Mouse (Mus musculus): Measurements from ENCODE around the gene Tril. TPM values are rescaled to one million over a fixed set of nuclear protein-coding genes. Genes with fewer than 3 reads are reported as not detected.

Gene Tril
- total RNA-seq, 1 experiment, result 2.4 TPM

- in situ Hi-C loops (cut with MboI; ENCODE audit: low sequenced_read_pairs in 2 of 2, unreplicated experiment in 2 of 2), result no loop called here
- Histone ChIP-seq H3K9me3 (ENCODE audit: control insufficient read depth, insufficient read depth, low read depth, low read length) (no peaks in the 10 kb centered on the region), H3K27ac (ENCODE audit: insufficient read depth, low read depth, low read length, poor library complexity, severe bottlenecking) (no peak overlapping the region), H3K9ac (ENCODE audit: insufficient read depth, low read depth, low read length, poor library complexity, severe bottlenecking) (no peak overlapping the region), H3K36me3 (ENCODE audit: control insufficient read depth, insufficient read depth, low read length, poor library complexity, severe bottlenecking) (no peaks in the 10 kb centered on the region), H3K4me3 (ENCODE audit: insufficient read depth in 1 of 2, low read depth in 1 of 2, low read length in 2 of 2, poor library complexity in 1 of 2, severe bottlenecking in 1 of 2) (no peak overlapping the region), H3K4me1 (ENCODE audit: control insufficient read depth in 2 of 2, insufficient read depth in 2 of 2, low read length in 2 of 2, poor library complexity in 1 of 2) (no peaks in the 10 kb centered on the region)
- TF ChIP-seq CHD2 (IDR thresholded peaks at IDR 0.05; ENCODE audit: low read depth, low read length) (no peak), ZC3H11A (IDR thresholded peaks at IDR 0.05; ENCODE audit: borderline replicate concordance, low read depth, low read length) (no peak), HCFC1 (IDR thresholded peaks at IDR 0.05; ENCODE audit: borderline replicate concordance, insufficient read depth, low read length) (no peak), ZNF384 (IDR thresholded peaks at IDR 0.05; ENCODE audit: low read depth, low read length) (no peak), MAFK (IDR thresholded peaks at IDR 0.05; ENCODE audit: insufficient read depth, low read depth, low read length) (no peak)
- DNase-seq (ENCODE audit: low read depth, low spot score), result no peak
Observed at GRCm38 (mm10) chr6:53825213-53825612, 4.6 kb upstream of the Tril start.

GRCm38 (mm10) chr6:53821041-53821501 is 441 bp upstream of the Tril start:
- Histone ChIP-seq H3K36me3 (ENCODE audit: control insufficient read depth, insufficient read depth, low read length, poor library complexity, severe bottlenecking) (no peaks in the 10 kb centered on the region), H3K9me3 (ENCODE audit: control insufficient read depth, insufficient read depth, low read depth, low read length) (no peaks in the 10 kb centered on the region), H3K4me3 (ENCODE audit: insufficient read depth in 1 of 2, low read depth in 1 of 2, low read length in 2 of 2, poor library complexity in 1 of 2, severe bottlenecking in 1 of 2) (peak overlapping the region; percentile 40 to 59), H3K27ac (ENCODE audit: insufficient read depth, low read depth, low read length, poor library complexity, severe bottlenecking) (no peak overlapping the region), H3K9ac (ENCODE audit: insufficient read depth, low read depth, low read length, poor library complexity, severe bottlenecking) (0 out of 2 replicates have a peak overlapping the region, but pooled peaks have one; percentile 39), H3K4me1 (ENCODE audit: control insufficient read depth in 2 of 2, insufficient read depth in 2 of 2, low read length in 2 of 2, poor library complexity in 1 of 2) (peaks cover 0 to 2% of the 10 kb centered on the region in 2 experiments; a peak in 1 of 4 replicates)
- in situ Hi-C loops (cut with MboI; ENCODE audit: low sequenced_read_pairs in 2 of 2, unreplicated experiment in 2 of 2), result no loop called here
- DNase-seq (ENCODE audit: low read depth, low spot score), result no peak
- TF ChIP-seq ZC3H11A (IDR thresholded peaks at IDR 0.05; ENCODE audit: borderline replicate concordance, low read depth, low read length), result no peak
- no peak for TF ChIP-seq CHD2 (IDR thresholded peaks at IDR 0.05; ENCODE audit: low read depth, low read length)
- no peak for TF ChIP-seq ZNF384 (IDR thresholded peaks at IDR 0.05; ENCODE audit: low read depth, low read length)
- TF ChIP-seq MAFK (IDR thresholded peaks at IDR 0.05; ENCODE audit: insufficient read depth, low read depth, low read length), result no peak
- no peak for TF ChIP-seq HCFC1 (IDR thresholded peaks at IDR 0.05; ENCODE audit: borderline replicate concordance, insufficient read depth, low read length)

GRCm38 (mm10) chr6:53819761-53820485 is 707 bp downstream of the Tril start:
- H3K4me1 ChIP-seq (ENCODE audit: control insufficient read depth in 2 of 2, insufficient read depth in 2 of 2, low read length in 2 of 2, poor library complexity in 1 of 2), result peaks cover 0 to 2% of the 10 kb centered on the region in 2 experiments; a peak in 1 of 4 replicates
- in situ Hi-C loops (cut with MboI; ENCODE audit: low sequenced_read_pairs in 2 of 2, unreplicated experiment in 2 of 2), result no loop called here

GRCm38 (mm10) chr6:53818732-53819661 is 1.6 kb downstream of the Tril start:
- Histone ChIP-seq H3K36me3 (ENCODE audit: control insufficient read depth, insufficient read depth, low read length, poor library complexity, severe bottlenecking) (no peaks in the 10 kb centered on the region), H3K4me3 (ENCODE audit: insufficient read depth in 1 of 2, low read depth in 1 of 2, low read length in 2 of 2, poor library complexity in 1 of 2, severe bottlenecking in 1 of 2) (peak overlapping the region; percentile 58), H3K4me1 (ENCODE audit: control insufficient read depth in 2 of 2, insufficient read depth in 2 of 2, low read length in 2 of 2, poor library complexity in 1 of 2) (peaks cover 0 to 2% of the 10 kb centered on the region in 2 experiments; a peak in 1 of 4 replicates), H3K9ac (ENCODE audit: insufficient read depth, low read depth, low read length, poor library complexity, severe bottlenecking) (no peak overlapping the region), H3K9me3 (ENCODE audit: control insufficient read depth, insufficient read depth, low read depth, low read length) (no peaks in the 10 kb centered on the region), H3K27ac (ENCODE audit: insufficient read depth, low read depth, low read length, poor library complexity, severe bottlenecking) (no peak overlapping the region)
- DNase-seq (ENCODE audit: low read depth, low spot score), result no peak
- no peak for TF ChIP-seq ZNF384 (IDR thresholded peaks at IDR 0.05; ENCODE audit: low read depth, low read length)
- no peak for TF ChIP-seq MAFK (IDR thresholded peaks at IDR 0.05; ENCODE audit: insufficient read depth, low read depth, low read length)
- no peak for TF ChIP-seq CHD2 (IDR thresholded peaks at IDR 0.05; ENCODE audit: low read depth, low read length)
- TF ChIP-seq ZC3H11A (IDR thresholded peaks at IDR 0.05; ENCODE audit: borderline replicate concordance, low read depth, low read length), result no peak
- 0 out of 2 replicates have a peak, but pooled peaks have one; percentile 3 for TF ChIP-seq HCFC1 (IDR thresholded peaks at IDR 0.05; ENCODE audit: borderline replicate concordance, insufficient read depth, low read length)
- in situ Hi-C loops (cut with MboI; ENCODE audit: low sequenced_read_pairs in 2 of 2, unreplicated experiment in 2 of 2), result no loop called here

More at GRCm38 (mm10) chr6:53819761-53820485, 707 bp downstream of the Tril start:
- Histone ChIP-seq H3K9me3 (ENCODE audit: control insufficient read depth, insufficient read depth, low read depth, low read length) (no peaks in the 10 kb centered on the region), H3K27ac (ENCODE audit: insufficient read depth, low read depth, low read length, poor library complexity, severe bottlenecking) (no peak overlapping the region), H3K4me3 (ENCODE audit: insufficient read depth in 1 of 2, low read depth in 1 of 2, low read length in 2 of 2, poor library complexity in 1 of 2, severe bottlenecking in 1 of 2) (peak overlapping the region; percentile 40 to 59), H3K36me3 (ENCODE audit: control insufficient read depth, insufficient read depth, low read length, poor library complexity, severe bottlenecking) (no peaks in the 10 kb centered on the region), H3K9ac (ENCODE audit: insufficient read depth, low read depth, low read length, poor library complexity, severe bottlenecking) (peak overlapping the region; percentile 20; the same call in 1 of the 2 replicates)
- TF ChIP-seq MAFK (IDR thresholded peaks at IDR 0.05; ENCODE audit: insufficient read depth, low read depth, low read length) (no peak), ZNF384 (IDR thresholded peaks at IDR 0.05; ENCODE audit: low read depth, low read length) (no peak), HCFC1 (IDR thresholded peaks at IDR 0.05; ENCODE audit: borderline replicate concordance, insufficient read depth, low read length) (no peak), ZC3H11A (IDR thresholded peaks at IDR 0.05; ENCODE audit: borderline replicate concordance, low read depth, low read length) (no peak), CHD2 (IDR thresholded peaks at IDR 0.05; ENCODE audit: low read depth, low read length) (no peak)
- no peak for DNase-seq (ENCODE audit: low read depth, low spot score)

Data from ES-E14 (cell line).